Mouse (Mus musculus): ENCODE data around the gene Itih3. TPM values are rescaled to one million over a fixed set of nuclear protein-coding genes. Genes with fewer than 3 reads are reported as not detected.

The Itih3 gene
- polyA plus RNA-seq, 1 experiment from 2014 or later = 15.7 TPM

GRCm38 (mm10) chr14:30881718-30882108, 41.8 kb downstream of the Itih3 start:
- no peaks in the 10 kb centered on the region for H3K27me3 ChIP-seq (ENCODE audit: control insufficient read depth, insufficient read depth, low read length)
- no peak overlapping the region for H3K4me3 ChIP-seq (replicated peaks; ENCODE audit: low read length)
- H3K9ac ChIP-seq (ENCODE audit: low read length) = no peak overlapping the region
- H3K4me1 ChIP-seq (ENCODE audit: control insufficient read depth, insufficient read depth, low read length) = peaks cover 18% of the 10 kb centered on the region
- H3K36me3 ChIP-seq (ENCODE audit: control insufficient read depth, insufficient read depth, low read length) = no peaks in the 10 kb centered on the region
- no peak for ATAC-seq (ENCODE audit: insufficient read depth, low FRiP score)
- no peak overlapping the region for H3K27ac ChIP-seq (ENCODE audit: low read length)
- 91% methylated on average over 3 of the region's 3 CpGs for WGBS
- no peaks in the 10 kb centered on the region for H3K9me3 ChIP-seq (replicated peaks; ENCODE audit: control insufficient read depth, low read length)
- no peak overlapping the region for H3K4me2 ChIP-seq (ENCODE audit: low read depth, low read length)

- Histone ChIP-seq H3K9me3 (replicated peaks; ENCODE audit: control insufficient read depth, low read length) (no peaks in the 10 kb centered on the region), H3K4me2 (ENCODE audit: low read depth, low read length) (no peak overlapping the region), H3K4me3 (replicated peaks; ENCODE audit: low read length) (no peak overlapping the region), H3K27me3 (ENCODE audit: control insufficient read depth, insufficient read depth, low read length) (no peaks in the 10 kb centered on the region), H3K4me1 (ENCODE audit: control insufficient read depth, insufficient read depth, low read length) (peaks cover 18% of the 10 kb centered on the region), H3K9ac (ENCODE audit: low read length) (no peak overlapping the region), H3K27ac (ENCODE audit: low read length) (no peak overlapping the region), H3K36me3 (ENCODE audit: control insufficient read depth, insufficient read depth, low read length) (no peaks in the 10 kb centered on the region)
- WGBS = 83% methylated on average over 17 of the region's 17 CpGs
- ATAC-seq (ENCODE audit: insufficient read depth, low FRiP score) = no peak
Measured at GRCm38 (mm10) chr14:30880811-30881717, 42.5 kb downstream of the Itih3 start.

GRCm38 (mm10) chr14:30880251-30880650, 43.3 kb downstream of the Itih3 start:
- 77% methylated on average over 8 of the region's 8 CpGs for WGBS
- Histone ChIP-seq H3K4me3 (replicated peaks; ENCODE audit: low read length) (no peak overlapping the region), H3K4me1 (ENCODE audit: control insufficient read depth, insufficient read depth, low read length) (peaks cover 18% of the 10 kb centered on the region), H3K27me3 (ENCODE audit: control insufficient read depth, insufficient read depth, low read length) (no peaks in the 10 kb centered on the region), H3K9me3 (replicated peaks; ENCODE audit: control insufficient read depth, low read length) (no peaks in the 10 kb centered on the region), H3K27ac (ENCODE audit: low read length) (no peak overlapping the region), H3K4me2 (ENCODE audit: low read depth, low read length) (no peak overlapping the region), H3K9ac (ENCODE audit: low read length) (no peak overlapping the region), H3K36me3 (ENCODE audit: control insufficient read depth, insufficient read depth, low read length) (no peaks in the 10 kb centered on the region)
- no peak for ATAC-seq (ENCODE audit: insufficient read depth, low FRiP score)

- H3K36me3 ChIP-seq (ENCODE audit: control insufficient read depth, insufficient read depth, low read length) = no peaks in the 10 kb centered on the region
- 40% methylated on average over 9 of the region's 9 CpGs for WGBS
- peak overlapping the region; percentile 11; the same call in 1 of the 2 replicates for H3K4me2 ChIP-seq (ENCODE audit: low read depth, low read length)
- no peak overlapping the region for H3K4me3 ChIP-seq (replicated peaks; ENCODE audit: low read length)
- ATAC-seq (ENCODE audit: insufficient read depth, low FRiP score) = peak; percentile 66; the same call in 1 of the 2 replicates
- H3K4me1 ChIP-seq (ENCODE audit: control insufficient read depth, insufficient read depth, low read length) = peaks cover 18% of the 10 kb centered on the region
- no peaks in the 10 kb centered on the region for H3K27me3 ChIP-seq (ENCODE audit: control insufficient read depth, insufficient read depth, low read length)
- peak overlapping the region; percentile 59; the same call in 1 of the 2 replicates for H3K9ac ChIP-seq (ENCODE audit: low read length)
- H3K9me3 ChIP-seq (replicated peaks; ENCODE audit: control insufficient read depth, low read length) = no peaks in the 10 kb centered on the region
- H3K27ac ChIP-seq (ENCODE audit: low read length) = peak overlapping the region; percentile 84
Measured at GRCm38 (mm10) chr14:30879794-30880193, 43.8 kb downstream of the Itih3 start.

- peak; percentile 57 for ATAC-seq (ENCODE audit: insufficient read depth, low FRiP score)
- Histone ChIP-seq H3K4me1 (ENCODE audit: control insufficient read depth, insufficient read depth, low read length) (peaks cover 18% of the 10 kb centered on the region), H3K9me3 (replicated peaks; ENCODE audit: control insufficient read depth, low read length) (no peaks in the 10 kb centered on the region), H3K27me3 (ENCODE audit: control insufficient read depth, insufficient read depth, low read length) (no peaks in the 10 kb centered on the region), H3K4me3 (replicated peaks; ENCODE audit: low read length) (no peak within 1 kb of the TSS), H3K36me3 (ENCODE audit: control insufficient read depth, insufficient read depth, low read length) (no peaks in the 10 kb centered on the region), H3K27ac (ENCODE audit: low read length) (peak within 1 kb of the TSS; percentile 84), H3K4me2 (ENCODE audit: low read depth, low read length) (peak within 1 kb of the TSS; percentile 11; the same call in 1 of the 2 replicates), H3K9ac (ENCODE audit: low read length) (peak within 1 kb of the TSS; percentile 59; the same call in 1 of the 2 replicates)
- 41% methylated on average over 11 of the region's 11 CpGs for WGBS
Measured at GRCm38 (mm10) chr14:30878958-30879571, 44.5 kb downstream of the Itih3 start, which contains the start of gene Mustn1. Gene Mustn1 (plus strand): TSS chr14:30879200.

GRCm38 (mm10) chr14:30877827-30878226, 45.7 kb downstream of the Itih3 start:
- 94% methylated on average over 3 of the region's 3 CpGs for WGBS
- no peak overlapping the region for H3K9ac ChIP-seq (ENCODE audit: low read length)
- H3K4me3 ChIP-seq (replicated peaks; ENCODE audit: low read length) = no peak overlapping the region
- no peaks in the 10 kb centered on the region for H3K27me3 ChIP-seq (ENCODE audit: control insufficient read depth, insufficient read depth, low read length)
- ATAC-seq (ENCODE audit: insufficient read depth, low FRiP score) = no peak
- H3K36me3 ChIP-seq (ENCODE audit: control insufficient read depth, insufficient read depth, low read length) = no peaks in the 10 kb centered on the region; the same call in 1 of the 2 replicates
- H3K9me3 ChIP-seq (replicated peaks; ENCODE audit: control insufficient read depth, low read length) = no peaks in the 10 kb centered on the region
- no peak overlapping the region for H3K4me2 ChIP-seq (ENCODE audit: low read depth, low read length)
- no peak overlapping the region for H3K27ac ChIP-seq (ENCODE audit: low read length)
- H3K4me1 ChIP-seq (ENCODE audit: control insufficient read depth, insufficient read depth, low read length) = peaks cover 18% of the 10 kb centered on the region

GRCm38 (mm10) chr14:30876451-30876850, 47.1 kb downstream of the Itih3 start:
- Histone ChIP-seq H3K27ac (ENCODE audit: low read length) (no peak overlapping the region), H3K4me2 (ENCODE audit: low read depth, low read length) (no peak overlapping the region), H3K27me3 (ENCODE audit: control insufficient read depth, insufficient read depth, low read length) (no peaks in the 10 kb centered on the region), H3K4me3 (replicated peaks; ENCODE audit: low read length) (no peak overlapping the region), H3K9me3 (replicated peaks; ENCODE audit: control insufficient read depth, low read length) (no peaks in the 10 kb centered on the region), H3K4me1 (ENCODE audit: control insufficient read depth, insufficient read depth, low read length) (peaks cover 18% of the 10 kb centered on the region), H3K36me3 (ENCODE audit: control insufficient read depth, insufficient read depth, low read length) (no peaks in the 10 kb centered on the region; the same call in 1 of the 2 replicates), H3K9ac (ENCODE audit: low read length) (no peak overlapping the region)
- WGBS = 87% methylated on average over 10 of the region's 10 CpGs
- ATAC-seq (ENCODE audit: insufficient read depth, low FRiP score) = no peak

- Histone ChIP-seq H3K9ac (ENCODE audit: low read length) (no peak overlapping the region), H3K27ac (ENCODE audit: low read length) (no peak overlapping the region), H3K4me2 (ENCODE audit: low read depth, low read length) (no peak overlapping the region), H3K27me3 (ENCODE audit: control insufficient read depth, insufficient read depth, low read length) (no peaks in the 10 kb centered on the region), H3K4me1 (ENCODE audit: control insufficient read depth, insufficient read depth, low read length) (peaks cover 18% of the 10 kb centered on the region), H3K36me3 (ENCODE audit: control insufficient read depth, insufficient read depth, low read length) (no peaks in the 10 kb centered on the region; the same call in 1 of the 2 replicates), H3K4me3 (replicated peaks; ENCODE audit: low read length) (no peak overlapping the region), H3K9me3 (replicated peaks; ENCODE audit: control insufficient read depth, low read length) (no peaks in the 10 kb centered on the region)
- WGBS = 83% methylated on average over 9 of the region's 9 CpGs
- ATAC-seq (ENCODE audit: insufficient read depth, low FRiP score) = no peak
Measured at GRCm38 (mm10) chr14:30875955-30876354, 47.6 kb downstream of the Itih3 start.

Measured in stomach, embryonic 16.5 days (tissue).